Mouse (Mus musculus): ENCODE results near the gene Noxo1.
"Not testable (repeated sequence)": the region's sequence is repeated elsewhere in the genome, so short reads cannot be mapped to it uniquely, and the experiment has no call there.

The Noxo1 gene

DNA sequence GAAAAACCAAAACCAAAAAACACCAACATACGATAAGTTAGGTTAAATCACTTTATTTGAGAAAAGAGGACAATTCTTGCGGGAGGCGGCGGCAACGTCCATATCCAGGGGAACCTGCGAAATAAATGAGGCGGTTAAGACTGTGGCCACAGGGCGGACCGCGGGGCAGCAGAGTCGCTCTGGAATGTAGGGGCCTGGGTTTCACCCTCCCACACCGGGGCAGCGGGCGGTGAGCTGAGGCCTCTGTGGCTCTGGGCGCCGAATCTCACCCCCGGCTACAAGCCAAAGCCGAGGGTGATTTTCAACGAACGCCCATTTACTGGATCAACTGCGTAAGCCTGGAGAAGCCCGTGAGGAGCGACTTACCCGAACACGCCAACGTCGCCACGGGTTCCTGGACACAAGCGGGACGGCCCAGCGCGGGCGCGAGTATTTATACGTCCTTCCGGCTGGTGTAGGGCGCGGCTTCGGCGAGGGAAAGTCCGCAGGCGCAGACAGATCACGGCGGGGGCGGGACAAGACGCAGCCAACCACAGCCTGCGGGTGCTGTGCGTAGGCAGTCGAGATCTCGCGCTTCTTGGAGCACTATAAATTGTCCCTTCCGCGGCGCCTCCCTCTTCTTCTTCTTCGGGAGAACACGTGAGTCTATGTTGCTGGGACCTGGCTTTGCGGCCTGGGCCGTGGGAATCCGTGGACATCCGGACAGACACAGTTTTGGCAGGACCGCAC, 23.6 kb downstream of the Noxo1 start:
- DNase-seq (ENCODE audit: low spot score): peak; percentile 99

GRCm38 (mm10) chr17:24720616-24721015, 24.6 kb downstream of the Noxo1 start:
- DNase-seq (ENCODE audit: low spot score): not testable (repeated sequence)

- not testable (repeated sequence) for DNase-seq (ENCODE audit: low spot score)
These were observed 25.4 kb downstream of the Noxo1 start for GRCm38 (mm10) chr17:24721383-24721955.

- no peak for DNase-seq (ENCODE audit: low spot score)
These were observed 26.3 kb downstream of the Noxo1 start for GRCm38 (mm10) chr17:24722220-24722924.

DNA sequence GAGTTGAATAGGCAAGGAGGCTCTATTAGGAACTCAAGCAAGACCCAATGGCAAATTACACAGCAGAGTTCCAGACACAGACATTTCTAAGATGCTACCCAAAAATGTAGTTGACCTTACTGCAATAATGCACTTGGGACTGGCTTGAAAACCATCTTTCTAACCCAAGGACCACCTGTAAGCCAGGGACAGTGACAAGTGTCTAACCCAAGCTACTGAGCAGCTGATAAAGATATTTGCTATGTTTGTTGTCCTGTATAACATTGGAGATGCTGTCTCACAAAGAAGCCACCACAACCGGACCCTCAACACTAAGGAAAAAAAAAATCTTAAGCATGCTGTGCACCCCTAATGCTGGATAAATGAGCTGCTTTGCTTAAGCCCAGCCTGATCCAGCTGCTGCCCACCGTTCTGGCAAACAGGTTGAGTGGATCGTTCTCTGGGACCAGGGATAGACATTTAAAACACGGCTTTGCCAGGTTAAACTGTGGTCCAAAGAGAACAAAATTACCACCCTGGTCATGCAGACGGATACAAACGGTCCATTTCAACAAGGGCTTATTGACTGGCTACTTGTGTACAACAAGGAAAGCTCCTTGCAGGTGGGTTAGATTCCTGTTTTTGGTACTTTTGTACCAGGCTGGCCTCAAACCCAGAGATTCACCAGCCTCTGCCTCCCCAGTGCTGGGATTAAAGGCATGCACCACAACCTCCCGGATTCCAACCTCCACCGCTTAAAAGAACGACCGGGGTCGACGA, 27.3 kb downstream of the Noxo1 start:
- no peak for DNase-seq (ENCODE audit: low spot score)

GRCm38 (mm10) chr17:24723881-24724180, 27.8 kb downstream of the Noxo1 start:
- no peak for DNase-seq (ENCODE audit: low spot score)

GRCm38 (mm10) chr17:24724184-24724583, 28.1 kb downstream of the Noxo1 start, which contains the start of gene Ndufb10:
TSS of gene Ndufb10 (minus strand) at chr17:24724478.
- DNase-seq (ENCODE audit: low spot score): peak; percentile 98

DNA sequence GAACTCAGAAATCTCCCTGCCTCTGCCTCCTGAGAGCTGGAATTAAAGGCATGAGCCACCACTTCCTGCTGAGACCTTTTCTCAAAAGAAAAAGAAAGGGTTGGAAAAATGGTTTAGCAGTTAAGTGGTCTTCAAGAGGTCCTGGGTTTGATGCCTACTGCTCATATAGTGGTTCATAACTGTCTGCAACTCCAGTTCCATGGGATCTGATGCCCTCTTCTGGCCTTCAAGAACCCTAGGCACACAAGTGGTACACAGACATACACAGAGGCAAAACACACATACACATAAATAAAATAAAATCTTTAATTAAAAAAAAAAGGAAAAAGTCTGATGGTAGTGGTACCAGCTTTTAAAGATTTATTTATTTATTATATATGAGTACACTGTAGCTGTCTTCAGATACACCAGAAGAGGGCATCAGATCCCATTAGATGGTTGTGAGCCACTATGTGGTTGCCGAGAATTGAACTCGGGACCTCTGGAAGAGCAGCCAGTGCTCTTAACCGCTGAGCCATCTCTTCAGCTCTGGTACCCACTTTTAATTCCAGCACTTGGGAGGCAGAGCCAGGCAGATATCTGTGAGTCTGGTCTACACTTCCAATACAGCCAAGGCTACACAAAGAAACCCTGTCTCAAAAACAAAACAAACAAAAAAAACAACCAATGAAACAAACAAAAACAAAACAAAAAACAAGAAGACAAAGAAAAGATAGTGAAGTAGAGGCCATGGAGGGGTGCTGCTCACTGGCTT, 29.8 kb downstream of the Noxo1 start:
- DNase-seq (ENCODE audit: low spot score): no peak

DNA sequence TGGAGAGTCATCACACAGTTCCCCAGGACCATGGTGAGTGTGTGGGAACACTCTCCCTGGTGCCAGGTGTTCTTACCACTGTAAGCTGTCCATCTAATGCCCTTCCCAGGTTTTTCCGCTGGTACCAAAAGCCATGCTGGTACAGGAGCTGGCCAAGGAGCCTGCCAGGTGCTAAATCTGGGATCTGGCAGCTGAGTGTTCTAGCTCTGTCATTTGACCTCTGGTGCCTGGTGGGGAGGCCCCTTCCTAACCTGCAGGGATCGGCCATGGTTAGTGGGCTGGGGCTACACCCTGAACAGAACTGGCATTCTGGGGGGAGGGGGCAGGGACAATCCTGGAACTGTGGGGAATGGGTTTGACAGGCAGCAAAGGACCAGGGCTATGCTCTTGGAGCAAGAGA, 31.6 kb downstream of the Noxo1 start, which contains the start of gene Rpl3l:
TSS of gene Rpl3l (plus strand) at position 203 of the 400 bp plus-strand sequence.
- no peak for DNase-seq (ENCODE audit: low spot score)

- no peak for DNase-seq (ENCODE audit: low spot score)
These were observed 32.1 kb downstream of the Noxo1 start for GRCm38 (mm10) chr17:24728184-24728583.

GRCm38 (mm10) chr17:24729067-24729466, 33.0 kb downstream of the Noxo1 start:
- DNase-seq (ENCODE audit: low spot score): no peak

DNA sequence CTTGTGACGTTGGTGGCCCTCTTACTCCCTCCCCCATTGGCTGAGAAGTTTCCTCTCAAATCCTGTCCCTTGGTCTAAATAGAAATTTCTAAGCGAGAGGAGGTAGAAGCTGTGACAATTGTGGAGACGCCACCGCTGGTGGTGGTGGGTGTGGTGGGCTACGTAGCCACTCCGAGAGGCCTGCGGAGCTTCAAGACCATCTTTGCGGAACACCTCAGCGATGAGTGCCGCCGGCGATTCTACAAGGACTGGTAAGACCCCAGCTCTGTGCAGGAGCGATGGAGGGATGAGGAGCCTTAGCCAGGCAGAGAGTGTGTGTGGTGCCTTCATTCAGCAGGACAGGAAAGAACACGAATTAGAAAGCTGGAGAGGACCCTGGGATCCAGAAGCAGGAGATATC, 34.8 kb downstream of the Noxo1 start:
- no peak for DNase-seq (ENCODE audit: low spot score)

GRCm38 (mm10) chr17:24732233-24732935, 36.4 kb downstream of the Noxo1 start:
- no peak for DNase-seq (ENCODE audit: low spot score)

GRCm38 (mm10) chr17:24733434-24734050, 37.5 kb downstream of the Noxo1 start:
- no peak for DNase-seq (ENCODE audit: low spot score)

- no peak for DNase-seq (ENCODE audit: low spot score)
These were observed 38.5 kb downstream of the Noxo1 start for GRCm38 (mm10) chr17:24734513-24734912.

GRCm38 (mm10) chr17:24735446-24735845, 39.4 kb downstream of the Noxo1 start:
- DNase-seq (ENCODE audit: low spot score): no peak

DNA sequence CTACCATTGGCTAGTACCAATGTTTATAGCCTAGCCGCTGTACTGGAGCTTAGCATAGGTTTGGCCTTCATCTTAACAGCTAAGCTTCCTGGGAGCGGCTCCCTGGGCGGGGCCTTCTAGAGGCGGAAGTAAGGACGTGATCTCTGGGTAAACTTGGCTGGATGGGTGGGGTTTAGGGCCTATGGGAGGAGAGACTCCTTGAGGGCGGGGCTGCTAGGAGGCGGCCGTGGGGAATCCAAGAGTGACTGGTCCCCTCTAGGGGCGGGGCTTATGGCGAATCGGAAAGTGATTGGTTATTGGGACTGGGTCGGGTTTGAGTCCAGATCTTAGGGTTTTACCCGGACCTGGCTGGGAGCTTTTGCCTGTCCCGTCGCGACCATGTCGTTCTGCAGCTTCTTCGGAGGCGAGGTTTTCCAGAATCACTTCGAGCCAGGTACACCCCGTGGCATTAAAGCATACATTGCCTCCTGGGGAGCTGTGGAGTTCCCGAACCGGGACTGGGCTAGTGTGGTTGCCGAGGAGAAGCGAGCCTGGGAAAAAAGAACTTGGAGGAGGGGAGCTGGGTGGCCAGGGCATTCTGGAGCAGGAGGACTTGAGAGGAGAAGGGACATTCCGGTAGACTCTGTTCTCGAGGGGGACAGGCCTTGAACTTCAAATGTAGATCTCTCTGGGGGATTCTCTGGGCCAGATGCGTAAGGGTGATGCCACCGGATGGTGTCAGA, 40.5 kb downstream of the Noxo1 start, which contains the start of gene Msrb1:
TSS of gene Msrb1 (plus strand) at position 313 of the 722 bp plus-strand sequence.
- DNase-seq (ENCODE audit: low spot score): peak; percentile 96

DNA sequence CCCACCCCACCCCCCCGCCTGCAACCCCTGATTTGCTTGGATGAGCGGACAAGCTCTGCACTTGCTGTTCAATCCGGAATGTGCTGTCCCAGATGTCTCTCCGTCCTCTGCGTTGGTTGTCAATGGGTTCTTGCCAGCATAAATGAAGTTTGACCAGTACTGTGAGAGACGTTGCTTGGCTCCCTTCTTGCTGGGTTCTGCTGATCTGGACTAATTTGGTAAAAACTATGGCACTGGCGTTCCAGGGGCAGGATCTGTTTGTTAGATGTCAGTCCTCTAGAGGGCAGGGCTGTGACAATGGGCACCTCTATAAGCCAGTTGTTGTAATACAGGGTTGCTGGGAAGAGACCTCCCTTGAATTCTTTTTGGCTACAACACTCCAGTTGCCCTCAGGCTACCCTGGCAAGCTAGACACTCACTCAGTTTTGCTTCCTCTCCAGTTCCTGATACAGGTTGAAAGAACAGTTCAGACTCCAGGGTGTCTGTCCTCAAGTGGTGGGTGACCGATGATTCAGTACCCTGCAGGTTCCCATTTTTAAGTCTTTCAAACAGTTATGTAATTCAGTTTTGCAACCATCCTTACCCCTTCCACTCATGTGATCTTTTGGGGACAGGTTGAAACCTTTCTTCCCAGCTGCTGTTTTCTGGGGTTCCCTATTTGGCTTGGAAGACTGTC, 41.2 kb downstream of the Noxo1 start:
- DNase-seq (ENCODE audit: low spot score): no peak

DNA sequence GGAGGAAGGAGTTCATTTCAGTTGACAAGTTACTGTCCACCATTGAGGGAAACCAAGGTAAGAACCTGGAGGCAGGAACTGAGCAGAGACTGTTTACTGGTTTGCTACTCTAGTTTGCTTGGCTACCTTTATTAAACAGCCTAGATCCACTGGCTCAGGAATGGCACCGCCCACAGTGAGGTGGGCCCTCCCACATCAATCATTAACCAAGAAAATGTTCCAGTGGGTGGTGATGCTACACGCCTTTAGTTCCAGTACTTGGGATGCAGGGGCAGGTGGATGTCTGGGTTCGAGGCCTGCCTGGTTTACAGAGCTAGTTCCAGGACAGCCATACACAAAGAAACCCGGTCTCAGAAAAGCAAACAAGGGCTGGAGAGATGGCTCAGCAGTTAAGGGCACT, 42.2 kb downstream of the Noxo1 start:
- no peak for DNase-seq (ENCODE audit: low spot score)

Data from layer of hippocampus, adult 11-12 months (tissue).